Mouse (Mus musculus) heart, embryonic 13.5 days (tissue): Measurements from ENCODE around the gene Twnk. TPM values are rescaled to one million over a fixed set of nuclear protein-coding genes. Genes with fewer than 3 reads are reported as not detected.
"Not testable (repeated sequence)": the region's sequence is repeated elsewhere in the genome, so short reads cannot be mapped to it uniquely, and the experiment has no call there.

Experiments
- ATAC-seq: fragments of 200-750 bp; cut with Nextera tagmentation; 2 replicates; pipeline ENCODE4 v1.8.0; 2017; ENCODE audit warnings: moderate TSS enrichment; ENCODE audit not compliant: insufficient number of reproducible peaks, low FRiP score, low TSS enrichment; ENCODE audit errors: extremely low read depth
- H3K27ac ChIP-seq: fragments of 300-500 bp; sonication (generic); replicated peaks from 2 replicates; pipeline ENCODE4 v1.5.1; 2015; ENCODE audit warnings: moderate library complexity, mild to moderate bottlenecking, inconsistent platforms
- H3K27me3 ChIP-seq: fragments of 300-500 bp; sonication (generic); replicated peaks from 2 replicates; pipeline ENCODE4 v1.6.1; 2015; ENCODE audit warnings: mild to moderate bottlenecking, inconsistent platforms
- H3K36me3 ChIP-seq: fragments of 300-500 bp; sonication (generic); 2 replicates; pipeline ENCODE4 v1.6.1; 2015; ENCODE audit warnings: mild to moderate bottlenecking, inconsistent platforms
- H3K4me1 ChIP-seq: fragments of 300-500 bp; sonication (generic); 2 replicates; pipeline ENCODE4 v1.6.1; 2015; ENCODE audit warnings: inconsistent platforms
- H3K4me2 ChIP-seq: fragments of 300-500 bp; sonication (generic); 2 replicates; pipeline ENCODE4 v1.6.1; 2015; ENCODE audit warnings: inconsistent platforms, mild to moderate bottlenecking, moderate library complexity
- H3K4me3 ChIP-seq: fragments of 300-500 bp; sonication (generic); 2 replicates; pipeline ENCODE4 v1.5.1; 2015; ENCODE audit warnings: moderate library complexity, mild to moderate bottlenecking, inconsistent platforms
- H3K9ac ChIP-seq: fragments of 300-500 bp; sonication (generic); 2 replicates; pipeline ENCODE4 v1.6.1; 2015; ENCODE audit warnings: inconsistent platforms, mild to moderate bottlenecking, moderate library complexity
- H3K9me3 ChIP-seq: fragments of 300-500 bp; sonication (generic); 2 replicates; pipeline ENCODE4 v1.6.1; 2016; ENCODE audit warnings: inconsistent platforms
- WGBS: fragments of 180-500 bp; shearing (Covaris S2); methylation state at CpG from one replicate; pipeline ENCODE4 v1.1.7; 2015; ENCODE audit warnings: mixed read lengths; 5-methylcytosine and 5-hydroxymethylcytosine counted together
- polyA plus RNA-seq: library from polyadenylated mRNA; unstranded; fragments of >200 nt; fragmentation: Nextera tagmentation; extraction: Ambion mirVana; gene quantifications from 2 replicates; pipeline ENCODE4 v1.2.1, GENCODE M21; 2015

The Twnk gene
- polyA plus RNA-seq, 1 experiment from 2014 or later = 16.3 TPM

- no peak overlapping the region for H3K9ac ChIP-seq
- H3K27ac ChIP-seq = no peak overlapping the region
- H3K9me3 ChIP-seq = no peaks in the 10 kb centered on the region
- 71% methylated on average over 6 of the region's 6 CpGs for WGBS
- no peak overlapping the region for H3K4me2 ChIP-seq
- no peak for ATAC-seq
- H3K4me3 ChIP-seq = no peak overlapping the region
- peaks cover 66% of the 10 kb centered on the region for H3K36me3 ChIP-seq
- peaks cover 31% of the 10 kb centered on the region for H3K4me1 ChIP-seq
- no peaks in the 10 kb centered on the region for H3K27me3 ChIP-seq
These were observed 21.7 kb downstream of the Twnk start for GRCm38 (mm10) chr19:45026958-45027670.

- no peaks in the 10 kb centered on the region for H3K27me3 ChIP-seq
These were observed 22.4 kb downstream of the Twnk start for GRCm38 (mm10) chr19:45027848-45028247.

GRCm38 (mm10) chr19:45028746-45029145 is 23.3 kb downstream of the Twnk start:
- H3K4me2 ChIP-seq = no peak overlapping the region
- no peak overlapping the region for H3K4me3 ChIP-seq
- H3K9me3 ChIP-seq = no peaks in the 10 kb centered on the region
- ATAC-seq = no peak
- no peak overlapping the region for H3K27ac ChIP-seq
- H3K4me1 ChIP-seq = peaks cover 37% of the 10 kb centered on the region
- 45% methylated on average over 19 of the region's 19 CpGs for WGBS
- H3K27me3 ChIP-seq = no peaks in the 10 kb centered on the region
- peaks cover 50% of the 10 kb centered on the region for H3K36me3 ChIP-seq
- 0 out of 2 replicates have a peak overlapping the region, but pooled peaks have one; percentile 28 for H3K9ac ChIP-seq

More at GRCm38 (mm10) chr19:45027848-45028247, 22.4 kb downstream of the Twnk start:
- Histone ChIP-seq H3K27ac (no peak overlapping the region), H3K9ac (no peak overlapping the region), H3K4me3 (no peak overlapping the region), H3K4me2 (no peak overlapping the region), H3K4me1 (peaks cover 35% of the 10 kb centered on the region), H3K36me3 (peaks cover 59% of the 10 kb centered on the region), H3K9me3 (no peaks in the 10 kb centered on the region)
- ATAC-seq = no peak
- WGBS = 87% methylated on average over 6 of the region's 6 CpGs

DNA sequence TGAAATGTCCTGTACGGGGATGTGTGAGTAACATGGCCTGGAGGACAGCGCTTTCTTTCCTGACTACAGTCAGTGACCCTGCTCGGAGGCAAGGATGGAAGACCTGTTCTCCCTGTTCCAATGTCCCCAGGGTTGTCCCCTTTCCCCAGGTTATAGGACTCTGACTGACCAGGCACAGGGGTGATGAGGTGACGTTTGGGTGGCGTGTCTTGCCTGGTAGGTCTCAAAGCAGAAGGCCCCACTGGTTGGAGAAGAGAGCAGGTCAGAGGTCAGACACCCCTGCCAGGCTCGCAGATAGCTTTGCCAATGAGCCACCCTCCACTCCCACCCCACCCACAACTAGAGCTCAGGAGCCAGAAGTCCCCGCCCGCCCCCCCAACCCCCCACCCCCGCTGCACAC is 24.1 kb downstream of the Twnk start:
- Histone ChIP-seq H3K36me3 (peaks cover 43% of the 10 kb centered on the region), H3K9ac (no peak overlapping the region), H3K4me2 (no peak overlapping the region), H3K27me3 (no peaks in the 10 kb centered on the region), H3K4me3 (no peak overlapping the region), H3K27ac (no peak overlapping the region), H3K9me3 (no peaks in the 10 kb centered on the region), H3K4me1 (peaks cover 37% of the 10 kb centered on the region)
- ATAC-seq = no peak
- 56% methylated on average over 8 of the region's 9 CpGs for WGBS

DNA sequence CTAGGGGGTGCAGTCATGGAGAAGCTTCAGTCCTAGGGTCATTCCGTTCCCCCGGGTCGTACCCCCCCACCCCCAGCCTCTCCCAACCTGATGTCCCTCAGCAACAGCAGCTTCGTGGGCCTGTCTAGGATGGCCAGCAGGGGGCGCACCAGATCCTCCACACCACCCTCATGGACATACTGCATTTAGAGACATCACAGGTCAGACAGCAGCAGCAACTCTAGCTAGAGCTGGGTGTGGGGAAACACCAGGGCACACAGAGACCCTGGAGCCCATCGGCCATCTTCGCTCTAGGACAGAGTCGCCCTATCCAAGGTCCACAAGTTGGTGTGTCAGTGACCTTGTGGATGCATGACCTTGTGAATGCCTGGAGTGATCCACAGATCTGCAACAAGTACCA is 24.6 kb downstream of the Twnk start:
- Histone ChIP-seq H3K27me3 (no peaks in the 10 kb centered on the region), H3K27ac (0 out of 2 replicates have a peak overlapping the region, but pooled peaks have one; percentile 8), H3K9me3 (no peaks in the 10 kb centered on the region), H3K4me2 (peak overlapping the region; percentile 66), H3K4me1 (peaks cover 37% of the 10 kb centered on the region), H3K36me3 (peaks cover 38% of the 10 kb centered on the region), H3K9ac (peak overlapping the region; percentile 68), H3K4me3 (no peak overlapping the region)
- WGBS = 27% methylated on average over 8 of the region's 8 CpGs
- no peak for ATAC-seq

- Histone ChIP-seq H3K4me3 (peak overlapping the region; percentile 30), H3K27me3 (peaks cover 9% of the 10 kb centered on the region), H3K36me3 (peaks cover 29% of the 10 kb centered on the region), H3K4me1 (peaks cover 37% of the 10 kb centered on the region), H3K4me2 (peak overlapping the region; percentile 66), H3K27ac (no peak overlapping the region), H3K9me3 (no peaks in the 10 kb centered on the region), H3K9ac (peak overlapping the region; percentile 68)
- ATAC-seq = no peak
- WGBS = 36% methylated on average over 20 of the region's 20 CpGs
These were observed 25.6 kb downstream of the Twnk start for GRCm38 (mm10) chr19:45030746-45031693.

DNA sequence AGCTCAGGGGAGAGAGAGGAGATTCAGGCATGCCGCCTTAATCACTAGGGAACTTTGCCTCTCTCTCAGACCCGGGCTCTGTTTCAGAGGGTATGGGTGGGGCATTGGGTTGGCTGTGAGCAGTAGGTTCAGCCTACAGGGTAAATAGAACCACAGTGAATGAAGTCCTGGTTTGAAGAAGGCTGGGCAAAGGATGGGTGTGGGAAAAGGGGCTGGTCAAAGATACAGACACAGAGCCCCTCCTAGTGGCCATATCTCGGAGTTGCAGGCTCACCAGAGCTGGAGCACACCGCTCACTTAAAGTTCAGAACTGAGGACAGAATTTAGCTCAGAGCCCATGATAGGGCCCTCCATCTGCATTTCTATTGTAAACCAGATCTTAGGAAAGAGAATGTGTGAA is 26.3 kb downstream of the Twnk start:
- Histone ChIP-seq H3K9me3 (no peaks in the 10 kb centered on the region), H3K27me3 (peaks cover 16% of the 10 kb centered on the region), H3K4me2 (no peak overlapping the region), H3K9ac (no peak overlapping the region; the same call in 1 of the 2 replicates), H3K36me3 (peaks cover 21% of the 10 kb centered on the region), H3K27ac (no peak overlapping the region), H3K4me1 (peaks cover 37% of the 10 kb centered on the region), H3K4me3 (no peak overlapping the region)
- ATAC-seq = no peak
- 24% methylated on average over 4 of the region's 4 CpGs for WGBS

DNA sequence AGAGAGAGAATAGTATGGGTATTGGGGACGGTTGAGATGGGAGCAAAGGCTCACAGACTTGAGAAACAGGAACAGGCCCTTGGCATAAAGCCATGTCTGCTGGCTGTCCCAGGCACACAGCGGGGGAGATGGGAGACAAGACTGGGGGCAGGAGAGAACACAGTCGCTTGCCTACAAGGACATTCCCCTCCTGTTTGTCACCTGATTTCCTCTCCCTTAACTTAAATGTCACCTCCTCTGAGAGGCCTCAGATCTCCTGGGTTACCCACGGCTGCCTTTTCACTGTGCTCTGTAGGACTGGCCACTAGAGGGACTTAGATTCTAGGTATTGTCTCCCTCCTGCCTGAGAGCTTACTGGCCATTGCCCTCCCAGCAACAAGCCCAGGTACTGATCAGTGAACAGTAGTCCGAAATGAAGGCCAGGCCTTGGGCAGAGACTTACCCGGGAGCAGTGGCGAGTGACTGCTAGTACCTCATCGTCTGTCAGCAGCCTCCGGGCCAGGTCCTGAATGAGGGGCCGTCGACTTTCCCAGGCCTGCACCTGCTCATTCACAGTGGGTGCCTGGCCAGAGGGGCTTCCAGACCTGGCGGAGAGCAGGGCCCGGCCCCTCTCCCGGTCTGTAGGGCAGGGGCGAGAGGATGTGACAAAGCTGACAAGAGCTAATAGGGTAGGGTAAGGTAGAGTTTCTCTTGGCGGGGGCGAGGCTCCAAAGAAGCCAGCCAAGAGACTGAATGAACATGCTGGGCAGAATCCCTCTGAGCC is 27.3 kb downstream of the Twnk start:
- 43% methylated on average over 17 of the region's 17 CpGs for WGBS
- Histone ChIP-seq H3K9me3 (no peaks in the 10 kb centered on the region), H3K4me3 (no peak overlapping the region), H3K9ac (peak overlapping the region; percentile 62), H3K4me1 (peaks cover 34% of the 10 kb centered on the region), H3K36me3 (peaks cover 11% of the 10 kb centered on the region), H3K4me2 (0 out of 2 replicates have a peak overlapping the region, but pooled peaks have one; percentile 2), H3K27ac (peak overlapping the region; percentile 48; the same call in 1 of the 2 replicates), H3K27me3 (peaks cover 24% of the 10 kb centered on the region)
- no peak for ATAC-seq

DNA sequence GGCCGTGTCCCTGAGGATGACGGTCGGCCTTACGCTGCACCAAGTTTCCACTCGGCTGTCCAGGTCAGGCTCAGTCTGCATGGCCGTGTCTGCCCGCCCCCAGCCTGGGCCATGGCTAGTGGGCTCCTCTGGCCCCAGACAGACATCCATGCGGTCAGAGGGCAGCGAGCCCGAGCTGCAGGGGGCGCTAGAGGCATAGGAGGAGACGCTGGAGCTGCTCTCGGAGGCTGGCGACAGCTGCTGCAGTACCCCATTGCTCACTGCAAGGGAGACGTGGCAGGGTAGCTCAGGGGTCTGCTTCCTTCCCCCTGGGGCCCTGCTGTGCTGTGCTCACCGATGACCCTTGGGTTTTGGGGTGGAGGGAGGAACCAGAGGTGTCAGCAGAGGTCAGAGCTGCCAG is 31.4 kb downstream of the Twnk start:
- Histone ChIP-seq H3K4me3 (no peak overlapping the region), H3K27ac (no peak overlapping the region), H3K4me2 (no peak overlapping the region), H3K9ac (no peak overlapping the region), H3K27me3 (peaks cover 64% of the 10 kb centered on the region), H3K9me3 (no peaks in the 10 kb centered on the region), H3K4me1 (peaks cover 14% of the 10 kb centered on the region), H3K36me3 (no peaks in the 10 kb centered on the region)
- no peak for ATAC-seq
- 28% methylated on average over 16 of the region's 16 CpGs for WGBS

DNA sequence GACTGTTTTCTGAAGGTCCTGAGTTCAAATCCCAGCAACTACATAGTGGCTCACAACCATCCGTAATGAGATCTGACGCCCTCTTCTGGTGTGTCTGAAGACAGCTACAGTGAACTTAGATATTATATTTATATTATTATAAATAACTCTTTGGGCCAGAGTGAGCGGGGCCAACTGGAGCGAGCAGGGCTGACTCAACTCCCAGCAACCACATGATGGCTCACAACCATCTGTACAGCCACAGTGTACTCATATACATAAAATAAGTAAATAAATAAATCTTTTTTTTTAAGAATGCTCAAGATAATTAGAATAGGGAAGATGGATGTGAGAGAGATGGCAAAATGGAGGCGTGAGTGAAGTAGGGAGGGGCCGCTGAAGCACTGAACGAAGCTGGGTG is 32.7 kb downstream of the Twnk start:
- H3K4me3 ChIP-seq, H3K4me2 ChIP-seq, H3K36me3 ChIP-seq, H3K27ac ChIP-seq, H3K9ac ChIP-seq, ATAC-seq, H3K9me3 ChIP-seq, H3K4me1 ChIP-seq: not testable (repeated sequence)
- WGBS = 85% methylated on average over 7 of the region's 7 CpGs
- peaks cover 78% of the 10 kb centered on the region for H3K27me3 ChIP-seq

- no peak overlapping the region for H3K9ac ChIP-seq
- ATAC-seq = no peak
These were observed 34.8 kb downstream of the Twnk start for GRCm38 (mm10) chr19:45040214-45040613.

More at GRCm38 (mm10) chr19:45040214-45040613, 34.8 kb downstream of the Twnk start:
- WGBS = 32% methylated on average over 13 of the region's 13 CpGs
- Histone ChIP-seq H3K27ac (no peak overlapping the region), H3K27me3 (peaks cover 97% of the 10 kb centered on the region), H3K4me3 (no peak overlapping the region), H3K4me2 (no peak overlapping the region), H3K36me3 (no peaks in the 10 kb centered on the region), H3K9me3 (no peaks in the 10 kb centered on the region), H3K4me1 (no peaks in the 10 kb centered on the region)
